In genomic region chr8:116892130-116892529, GRCm38 (mm10) we compare ENCODE assay signal across 19 mouse cellular contexts.
"Had no signal": no experiment of that assay in that cellular context is flagged by ENCODE, and none has a peak within 500 bp of the region (broad histone marks: within the 10 kb centered on the region; RNA-seq: fewer than 3 reads in every experiment).

No protein-coding gene starts in this region.

- DNase-seq: kidney, postnatal 25 days; layer of hippocampus, adult 9-11 months; layer of hippocampus, postnatal 36 days; liver, embryonic 13.5 days; lung, adult 2 months; lung, postnatal 14 days; lung, postnatal 4 days; right cerebral cortex, adult 18-20 months; right cerebral cortex, postnatal 14 days; right cerebral cortex, postnatal 4 days; thymus, postnatal 36 days had no signal

- H3K4me3 ChIP-seq: layer of hippocampus, adult 2 months; left cerebral cortex, adult 2 months; liver, embryonic 13.5 days; midbrain, embryonic 10.5 days; midbrain, embryonic 13.5 days; myocyte; stomach, embryonic 15.5 days had no signal

- H3K9me3 ChIP-seq: liver, embryonic 13.5 days; midbrain, embryonic 13.5 days had no signal

- H3K4me2 ChIP-seq: liver, embryonic 13.5 days; midbrain, embryonic 13.5 days; stomach, embryonic 15.5 days had no signal

- H3K27ac ChIP-seq: kidney, postnatal 0 days; layer of hippocampus, adult 2 months; left cerebral cortex, adult 2 months; liver, embryonic 13.5 days; midbrain, embryonic 10.5 days; midbrain, embryonic 13.5 days; stomach, embryonic 15.5 days had no signal

- H3K9ac ChIP-seq: liver, embryonic 13.5 days; midbrain, embryonic 13.5 days; stomach, embryonic 15.5 days had no signal

- ATAC-seq: midbrain, embryonic 13.5 days; midbrain, embryonic 16.5 days had no signal

- H3K4me1 ChIP-seq: liver, embryonic 13.5 days; midbrain, embryonic 10.5 days; midbrain, embryonic 13.5 days; stomach, embryonic 15.5 days had no signal

- H3K27me3 ChIP-seq: liver, embryonic 13.5 days; midbrain, embryonic 13.5 days; stomach, embryonic 15.5 days had no signal
